Mouse (Mus musculus): ENCODE results near the gene D6Wsu163e.

Gene D6Wsu163e

DNA sequence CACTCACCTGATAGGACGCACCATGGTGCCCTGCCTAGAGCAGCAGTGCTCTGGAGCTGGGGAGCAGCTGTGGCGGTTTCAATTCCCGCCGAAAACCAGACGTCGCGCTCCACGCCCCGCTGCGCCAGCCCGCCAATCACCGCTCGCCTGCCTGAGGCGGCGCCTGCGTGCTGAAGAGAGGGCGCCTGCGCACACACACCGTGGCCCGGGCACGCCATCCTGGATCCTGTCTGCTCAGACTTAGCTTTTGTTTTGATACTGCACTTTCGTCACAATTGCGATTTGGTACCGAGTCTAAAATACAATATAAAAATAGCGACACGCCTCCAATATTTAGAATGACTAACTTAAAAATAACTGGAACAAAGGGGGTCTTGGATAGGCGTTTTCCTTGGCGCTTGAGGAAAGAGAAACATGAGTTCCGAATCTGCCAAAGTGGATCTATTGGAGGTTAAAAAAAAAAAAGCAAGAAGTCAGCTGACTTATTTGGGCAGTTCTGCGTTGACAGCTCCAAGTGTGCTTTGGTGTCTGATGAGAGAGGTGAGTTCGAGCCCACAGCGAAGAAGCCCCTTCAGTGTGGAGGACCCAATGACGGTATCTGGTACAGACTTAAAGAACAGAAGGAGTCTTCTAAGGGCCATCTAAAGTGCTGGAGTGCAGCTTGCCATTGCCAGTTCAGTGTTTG lies at the start of gene D6Wsu163e, which contains the start of gene Rad51ap1:
Gene D6Wsu163e (plus strand): TSS at position 476 of the 685 bp plus-strand sequence.
Gene Rad51ap1 (minus strand): TSS at position 101 of the 685 bp plus-strand sequence.
- peak; percentile 91 to 95 for DNase-seq (ENCODE audit: low spot score in 2 of 2)

DNA sequence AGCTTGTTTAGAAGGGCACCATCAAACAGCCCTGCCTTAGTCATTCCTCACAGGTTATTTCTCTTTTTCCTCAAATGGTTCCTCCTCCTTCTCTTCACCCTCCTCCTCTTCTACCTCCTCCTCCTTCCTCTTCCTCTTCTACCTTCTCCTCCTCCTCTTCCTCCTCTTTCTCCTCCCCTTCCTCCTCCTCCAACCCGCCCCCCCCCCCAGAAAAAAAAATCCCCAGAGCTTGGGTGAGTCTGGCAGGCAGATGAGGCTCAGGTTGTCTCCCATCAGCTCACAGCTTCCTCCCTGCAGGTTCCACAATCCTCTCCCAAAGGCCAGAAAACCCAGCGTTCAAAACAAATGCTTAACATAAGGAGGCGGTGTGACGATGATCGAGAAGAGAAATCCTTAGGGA lies 32.4 kb upstream of the D6Wsu163e start:
- no peak for DNase-seq (ENCODE audit: low spot score in 2 of 2)

DNA sequence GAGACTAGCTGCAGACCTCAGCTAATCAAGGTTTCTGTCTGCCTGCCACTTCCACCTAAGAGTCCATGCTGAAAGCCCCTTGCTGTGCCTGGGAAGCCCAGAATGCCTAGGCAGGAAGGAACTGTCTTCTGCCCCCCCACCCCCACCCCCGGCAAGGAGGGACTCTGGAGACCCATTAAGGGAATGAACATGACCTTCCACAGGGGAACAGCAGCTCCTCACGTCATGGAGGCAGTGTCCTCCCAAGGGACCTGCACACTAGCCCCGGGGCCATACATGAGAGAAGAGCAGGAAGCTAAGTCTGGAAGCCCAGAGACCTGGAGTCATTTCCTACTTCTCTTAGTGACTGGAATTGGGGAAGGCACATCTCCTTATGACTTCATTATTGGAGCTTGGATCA lies 31.9 kb upstream of the D6Wsu163e start:
- no peak for DNase-seq (ENCODE audit: low spot score in 2 of 2)

DNA sequence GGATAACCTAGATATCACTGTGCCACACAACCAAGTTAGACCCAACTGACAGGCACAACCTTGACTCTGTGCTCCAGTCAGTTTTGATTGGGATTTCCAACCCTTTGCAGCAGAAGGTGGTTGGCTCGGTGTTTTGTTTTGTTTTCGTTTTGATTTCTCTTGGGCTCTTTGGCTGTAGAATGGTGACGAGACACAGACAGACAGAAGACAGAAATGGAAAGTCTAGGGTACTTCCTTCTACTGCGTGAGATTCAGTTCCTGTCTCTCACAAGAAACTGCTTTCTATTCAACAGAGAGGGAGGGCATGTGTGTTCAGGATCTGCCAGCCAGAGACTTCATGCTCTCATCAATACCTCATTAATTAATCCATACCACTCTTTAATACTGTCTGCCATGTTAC lies 29.0 kb upstream of the D6Wsu163e start:
- no peak for DNase-seq (ENCODE audit: low spot score in 2 of 2)

DNA sequence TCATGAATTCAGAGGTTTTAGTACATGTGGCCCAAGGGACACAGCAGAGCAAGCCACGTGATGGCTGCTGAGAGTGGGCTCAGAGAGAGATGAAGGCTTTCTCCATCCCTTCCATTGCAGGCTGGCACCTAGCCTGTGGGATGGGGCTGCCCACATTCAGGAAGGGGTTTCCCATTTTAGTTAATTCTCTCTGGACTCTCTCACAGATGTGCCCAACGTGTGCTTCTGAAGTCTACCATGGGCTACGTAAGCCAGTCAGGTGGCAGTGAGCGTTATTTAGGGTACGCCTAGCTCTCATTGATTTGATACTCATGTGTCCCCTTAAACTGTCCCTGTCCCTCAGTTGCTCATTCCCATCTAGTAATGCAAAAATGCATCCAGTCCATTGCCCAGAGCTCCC lies 24.8 kb upstream of the D6Wsu163e start:
- DNase-seq (ENCODE audit: low spot score in 2 of 2) = no peak

DNA sequence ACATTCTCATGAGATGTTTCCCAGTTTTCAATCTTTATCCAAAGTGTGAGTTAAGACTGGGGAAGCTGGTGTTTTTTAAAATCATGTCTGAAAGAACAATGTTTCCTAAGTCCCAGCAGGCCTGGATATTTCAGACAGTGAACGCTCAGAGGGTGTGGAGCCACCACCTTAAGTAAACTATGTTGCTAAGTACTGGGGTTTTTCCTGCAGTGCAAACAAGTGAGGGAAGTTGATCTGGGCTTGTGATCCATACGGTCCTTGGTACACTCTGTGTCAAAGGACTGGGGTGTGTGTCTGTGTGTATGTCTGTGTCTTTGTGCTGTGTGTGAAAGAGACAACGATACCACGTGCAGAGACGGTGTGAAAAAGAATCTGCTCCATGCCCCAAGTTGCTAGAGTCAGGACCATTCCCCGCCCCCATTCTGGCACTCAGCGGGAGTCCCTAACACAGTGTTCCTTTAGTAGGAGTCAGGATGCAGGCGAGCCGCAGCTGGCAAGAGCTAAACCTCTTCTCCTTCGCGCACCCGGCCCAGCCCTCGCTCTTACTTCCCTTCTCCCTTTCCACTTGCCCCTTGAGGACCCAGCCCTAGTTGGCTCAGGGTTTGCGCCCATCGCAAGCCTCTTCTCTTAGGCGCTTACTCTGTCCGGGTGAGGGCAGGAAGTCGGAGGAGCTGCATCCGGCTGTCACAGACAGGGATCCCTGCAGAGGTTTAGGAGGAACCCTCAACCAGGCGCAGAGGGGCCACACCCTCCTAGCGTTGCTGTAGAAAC lies 18.5 kb upstream of the D6Wsu163e start, which contains the start of gene Dyrk4:
Gene Dyrk4 (minus strand): TSS at position 729 of the 771 bp plus-strand sequence.
- DNase-seq (ENCODE audit: low spot score in 2 of 2) = peak; percentile 14 to 17

DNA sequence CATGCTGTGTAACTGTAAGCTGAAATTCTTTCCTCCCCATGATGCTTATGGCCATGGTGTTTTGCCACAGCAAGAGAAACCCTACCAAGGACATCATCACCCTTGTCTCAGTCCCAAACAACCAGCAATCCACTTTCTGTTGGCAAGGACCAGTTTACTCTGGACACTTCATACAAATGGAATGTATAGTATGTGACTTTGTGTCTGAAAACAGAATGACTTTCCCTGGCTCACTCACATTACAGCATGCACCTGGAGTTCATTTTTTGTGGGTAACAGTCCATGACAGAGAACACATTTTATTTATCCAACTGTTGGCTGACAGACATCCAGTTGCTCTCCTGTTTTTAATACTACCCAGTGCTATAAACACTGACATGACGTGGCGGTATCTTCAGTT lies 6.9 kb upstream of the D6Wsu163e start:
- DNase-seq (ENCODE audit: low spot score in 2 of 2) = no peak

DNA sequence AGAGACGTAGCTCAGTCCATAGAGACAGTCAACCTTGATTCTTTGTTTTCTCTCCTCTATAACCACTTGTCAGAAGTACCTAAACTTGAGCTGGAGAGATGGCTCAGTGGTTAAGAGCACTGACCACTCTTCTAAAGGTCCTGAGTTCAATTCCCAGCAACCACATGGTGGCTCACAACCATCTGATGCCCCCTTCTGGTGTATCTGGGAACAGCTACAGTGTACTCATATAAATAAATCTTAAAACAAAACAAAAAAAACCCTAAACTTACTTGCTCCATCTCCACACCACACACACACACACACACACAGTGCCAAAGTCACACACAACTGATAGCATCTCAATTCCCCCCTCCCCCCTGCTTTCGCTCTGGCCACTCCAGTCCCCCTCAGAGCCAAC lies 1.7 kb upstream of the D6Wsu163e start:
- DNase-seq (ENCODE audit: low spot score in 2 of 2) = no peak

DNA sequence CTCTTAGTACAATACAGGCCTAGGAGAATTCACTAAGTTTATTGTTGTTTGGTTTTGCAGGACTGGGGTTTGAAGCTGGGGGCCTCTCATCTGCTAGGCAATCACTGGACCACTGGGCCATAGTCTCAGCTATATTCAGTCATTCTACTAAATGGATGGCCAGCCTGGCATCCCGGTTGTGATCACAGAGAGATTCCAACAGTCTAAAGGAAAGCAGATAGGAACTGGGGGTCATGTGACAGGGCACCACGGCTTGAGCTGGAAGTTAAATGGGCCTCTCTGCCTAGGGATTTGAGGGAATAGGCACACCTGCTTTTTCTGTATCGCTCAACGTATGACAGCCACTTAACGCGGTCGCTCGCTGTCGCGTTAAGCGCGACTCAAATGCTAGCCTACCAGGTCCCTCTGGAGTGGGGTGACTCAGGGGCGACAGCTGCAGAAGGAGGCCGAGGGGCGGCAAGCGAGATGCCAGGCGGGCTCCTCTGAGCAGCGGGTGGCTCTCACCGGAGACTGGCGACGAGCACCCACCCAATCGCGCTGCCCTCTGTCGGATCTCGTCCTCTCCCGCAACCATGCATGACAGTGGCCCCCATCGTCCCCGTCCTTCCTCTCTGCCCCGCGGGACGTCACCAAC lies 792 bp upstream of the D6Wsu163e start:
- no peak for DNase-seq (ENCODE audit: low spot score in 2 of 2)

DNA sequence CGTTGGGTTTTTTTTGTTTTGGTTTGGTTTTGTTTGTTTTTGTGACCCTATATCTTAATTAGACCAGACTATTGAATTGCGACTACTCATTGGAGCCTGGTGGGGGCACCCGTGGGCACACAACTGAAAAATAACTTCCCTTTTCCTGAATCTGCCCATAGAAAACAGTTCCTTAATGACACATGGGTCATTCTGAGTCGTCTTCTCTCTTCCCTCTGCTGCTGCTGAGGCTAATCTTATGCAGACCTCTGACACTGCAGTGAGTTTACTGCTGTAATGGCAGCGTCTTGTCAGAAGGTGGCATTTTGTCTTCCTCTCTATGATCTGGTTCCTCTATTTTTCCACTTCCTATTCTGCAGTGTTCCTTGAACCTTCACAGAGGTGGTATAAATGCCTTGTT lies 689 bp downstream of the D6Wsu163e start:
- no peak for DNase-seq (ENCODE audit: low spot score in 2 of 2)

DNA sequence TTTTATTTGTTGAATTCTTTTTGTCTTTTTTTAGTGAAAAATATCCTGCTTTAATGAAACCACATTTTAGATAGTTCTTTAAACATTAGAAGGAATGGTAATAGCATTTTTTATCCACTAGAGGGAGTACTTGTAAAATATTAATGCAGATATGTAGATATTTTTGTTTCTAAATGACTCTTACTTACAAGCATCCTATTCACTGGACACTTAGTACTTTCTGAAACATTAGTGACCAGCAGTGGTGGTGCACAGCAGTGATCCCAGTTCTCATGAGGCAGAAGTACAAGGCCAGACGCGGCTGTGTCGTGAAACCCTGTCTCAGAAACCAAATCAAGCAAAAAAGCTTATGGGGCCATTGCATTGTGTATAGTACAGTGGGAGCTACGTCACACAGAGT lies 8.6 kb downstream of the D6Wsu163e start:
- DNase-seq (ENCODE audit: low spot score in 2 of 2) = no peak

DNA sequence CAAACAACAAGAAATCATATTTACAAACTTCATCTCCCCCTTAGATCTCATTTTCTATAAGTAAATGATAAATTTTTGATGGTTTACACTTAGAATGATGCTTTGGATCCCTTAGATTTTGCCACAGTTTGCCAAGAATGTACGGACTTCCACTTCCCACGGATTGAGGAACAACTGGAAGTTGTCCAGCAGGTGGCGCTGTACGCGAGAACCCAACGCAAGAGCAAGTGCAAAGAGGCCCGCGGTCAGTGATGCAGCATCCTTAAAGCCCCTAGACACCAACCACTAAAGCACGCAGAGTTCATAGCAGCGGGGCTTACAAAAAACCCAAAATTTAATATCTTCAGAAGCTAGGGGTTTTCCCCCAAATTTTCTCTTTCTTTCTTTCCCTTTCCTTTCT lies 16.0 kb downstream of the D6Wsu163e start:
- DNase-seq (ENCODE audit: low spot score in 2 of 2) = peak; percentile 33 to 77

DNA sequence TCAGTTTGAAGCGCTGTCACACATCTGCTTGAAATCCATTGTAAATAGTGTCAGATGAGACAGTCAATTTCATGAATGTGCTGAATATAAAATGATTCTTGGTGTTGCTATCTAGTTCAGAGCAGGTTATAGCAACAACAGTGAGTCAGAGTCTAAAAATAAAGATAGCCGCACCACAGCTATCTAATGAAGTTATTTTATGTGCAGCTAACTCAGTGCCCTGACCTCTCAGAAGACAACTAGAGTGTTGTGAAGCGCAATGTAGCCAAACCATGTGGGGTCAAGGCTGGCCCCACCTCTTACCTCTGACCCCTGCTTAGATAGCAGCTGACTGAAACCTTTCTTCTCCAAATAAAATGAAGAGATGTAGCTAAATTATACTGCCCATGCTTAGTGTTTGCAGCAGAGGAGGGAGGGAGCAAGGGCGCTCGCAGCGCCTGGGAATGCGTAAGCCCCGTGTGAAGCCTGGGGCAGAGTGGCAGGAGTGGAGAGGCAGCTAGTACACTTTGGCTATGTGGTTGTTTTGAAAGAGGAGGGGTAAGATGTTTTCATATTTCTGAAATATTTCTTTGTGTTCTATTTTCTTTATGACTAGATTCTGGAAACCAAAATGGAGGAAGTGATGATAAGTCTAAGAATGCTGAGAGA lies 21.7 kb downstream of the D6Wsu163e start:
- no peak for DNase-seq (ENCODE audit: low spot score in 2 of 2)

DNA sequence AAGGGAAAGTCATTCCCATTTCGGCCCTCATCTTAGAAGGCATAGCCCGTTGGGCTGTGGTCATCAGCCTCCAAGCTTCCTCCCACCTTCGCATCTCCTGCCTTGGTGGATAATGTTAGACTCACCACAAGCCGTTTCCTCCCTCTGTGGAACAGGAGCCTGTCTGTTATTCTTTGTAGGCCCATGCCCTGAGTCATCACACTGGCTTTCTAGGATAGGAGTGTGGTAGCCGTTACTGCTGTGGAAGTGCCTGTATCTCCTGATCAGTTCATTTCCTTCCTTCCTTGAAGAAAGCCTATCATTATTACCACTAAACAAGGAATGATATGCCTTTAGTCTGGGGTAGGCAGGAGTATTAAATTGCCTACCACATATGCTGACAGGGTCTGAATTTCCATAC lies 22.9 kb downstream of the D6Wsu163e start:
- DNase-seq (ENCODE audit: low spot score in 2 of 2) = no peak

DNA sequence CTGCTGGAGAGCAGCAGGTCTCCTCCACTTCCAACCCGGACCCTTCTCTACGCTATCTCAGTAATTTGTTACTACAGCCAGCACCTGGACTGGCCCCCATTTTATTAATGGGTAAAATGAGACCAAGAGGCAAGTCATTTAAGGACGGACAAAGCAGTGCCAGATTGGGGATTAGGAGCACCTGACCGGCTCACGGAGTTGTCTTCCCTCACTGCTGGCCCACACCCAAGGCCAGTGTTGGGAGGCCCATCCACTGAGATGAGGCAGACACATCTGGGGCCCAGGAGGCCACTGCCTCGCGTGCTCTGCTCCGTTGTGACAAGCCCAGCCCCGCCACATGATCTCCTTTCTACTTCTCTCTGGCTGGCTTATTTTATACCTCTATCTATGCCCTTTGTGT lies 23.7 kb downstream of the D6Wsu163e start:
- DNase-seq (ENCODE audit: low spot score in 2 of 2) = no peak

DNA sequence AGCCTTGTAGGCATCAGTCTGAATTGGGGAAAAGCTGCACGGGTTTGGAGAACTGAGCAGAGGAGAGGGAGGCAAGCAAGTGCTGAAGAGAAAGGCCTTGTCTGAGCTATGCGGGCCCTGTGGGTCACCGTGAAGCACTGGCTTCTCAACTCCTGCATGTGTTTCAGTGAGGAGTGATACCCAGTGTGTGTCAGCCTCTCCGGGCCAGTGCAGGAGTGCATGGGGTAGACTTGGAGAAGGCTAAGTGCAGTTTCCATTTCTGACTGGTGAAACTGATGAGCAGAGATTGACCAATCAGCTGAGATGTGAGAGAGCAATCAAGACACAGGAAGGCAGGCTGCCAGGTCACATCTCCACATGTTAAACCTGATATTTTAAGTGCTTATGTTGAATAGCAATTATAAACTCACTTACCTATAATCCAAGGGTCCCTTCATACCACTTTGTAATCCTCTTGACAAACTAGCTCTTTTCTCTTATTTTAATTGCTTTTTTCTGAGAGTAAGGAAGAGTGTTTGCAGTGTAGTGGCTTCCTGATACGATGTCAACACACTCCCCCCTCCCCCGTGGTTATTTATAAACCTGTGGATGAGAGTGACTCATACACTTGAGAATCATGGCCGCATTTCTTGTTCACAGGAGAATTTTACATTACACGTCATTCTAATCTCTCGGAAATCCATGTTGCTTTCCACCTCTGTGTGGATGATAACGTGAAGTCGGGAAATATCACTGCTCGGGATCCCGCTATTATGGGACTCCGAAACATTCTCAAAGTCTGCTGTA lies 26.7 kb downstream of the D6Wsu163e start:
- no peak for DNase-seq (ENCODE audit: low spot score in 2 of 2)

DNA sequence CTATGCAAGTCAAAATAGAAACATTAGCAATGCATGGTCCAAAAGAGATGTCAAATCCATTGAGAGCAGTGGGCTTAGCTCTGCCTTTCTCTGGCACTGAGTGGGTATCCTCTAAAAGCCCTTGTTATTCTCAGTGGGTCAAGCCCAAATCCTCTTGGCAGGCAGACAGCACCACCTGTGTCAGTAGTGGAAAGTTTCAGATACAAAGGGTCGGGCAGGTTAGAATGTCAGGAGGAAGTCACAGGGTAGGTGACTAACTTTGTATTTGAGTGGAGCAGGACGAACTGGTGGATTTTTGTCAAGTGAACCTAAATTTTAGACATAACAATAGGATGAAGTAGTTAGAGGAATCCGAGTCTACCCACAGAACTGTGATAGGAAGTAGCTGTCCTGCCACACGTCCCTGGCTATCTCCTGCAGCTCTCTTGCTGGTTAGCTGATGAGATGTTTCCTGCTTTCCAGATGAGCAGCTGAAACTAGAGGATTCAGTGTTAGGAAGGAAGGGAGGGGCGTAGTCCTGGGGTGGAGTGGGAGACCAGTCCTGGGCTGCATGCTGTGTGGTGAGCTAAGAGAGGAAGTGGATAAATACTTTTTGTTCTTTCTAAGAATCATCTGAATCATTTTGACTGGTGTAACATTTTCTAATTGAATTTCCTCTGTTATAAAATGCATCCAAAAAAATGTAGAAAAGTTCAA lies 41.9 kb downstream of the D6Wsu163e start:
- DNase-seq (ENCODE audit: low spot score in 2 of 2) = no peak

DNA sequence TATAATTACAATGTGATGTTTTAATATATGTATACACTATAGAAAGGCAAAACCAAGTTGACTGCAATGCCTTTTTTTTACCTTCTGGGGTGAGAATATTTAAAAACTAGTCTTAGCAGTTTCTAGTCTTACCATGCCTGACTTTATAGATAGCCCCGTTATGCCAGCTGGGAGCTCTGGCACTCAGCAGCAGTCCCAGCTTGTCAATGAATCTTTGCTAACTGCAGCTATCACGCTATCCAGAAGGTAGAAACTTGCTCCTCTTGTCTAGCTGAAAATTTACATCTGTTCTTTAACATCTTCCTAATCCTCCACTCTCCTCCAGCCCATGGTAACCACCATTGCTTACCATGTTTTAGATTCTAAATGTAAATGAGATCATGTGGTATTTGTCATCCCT lies 53.9 kb downstream of the D6Wsu163e start:
- DNase-seq (ENCODE audit: low spot score in 2 of 2) = no peak

DNA sequence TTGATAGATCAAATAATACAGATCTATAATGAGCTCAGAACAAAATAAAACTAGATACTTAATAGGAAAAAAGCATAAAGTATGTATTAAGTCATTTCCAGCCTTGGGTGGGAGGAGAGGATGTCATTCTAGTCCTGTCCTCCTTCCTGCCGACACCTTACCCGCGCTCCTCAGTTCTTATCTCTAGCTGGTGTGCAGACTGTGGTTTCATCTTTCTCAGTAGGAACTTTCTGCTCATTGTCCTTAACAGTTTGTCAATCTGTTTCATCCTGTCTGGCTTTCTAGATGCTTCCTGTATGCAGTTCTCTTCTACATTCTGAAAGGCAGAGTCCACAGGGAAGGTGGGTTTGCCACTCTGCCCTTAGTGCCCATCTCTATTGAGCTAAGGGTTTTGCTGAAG lies 55.7 kb downstream of the D6Wsu163e start:
- DNase-seq (ENCODE audit: low spot score in 2 of 2) = no peak

DNA sequence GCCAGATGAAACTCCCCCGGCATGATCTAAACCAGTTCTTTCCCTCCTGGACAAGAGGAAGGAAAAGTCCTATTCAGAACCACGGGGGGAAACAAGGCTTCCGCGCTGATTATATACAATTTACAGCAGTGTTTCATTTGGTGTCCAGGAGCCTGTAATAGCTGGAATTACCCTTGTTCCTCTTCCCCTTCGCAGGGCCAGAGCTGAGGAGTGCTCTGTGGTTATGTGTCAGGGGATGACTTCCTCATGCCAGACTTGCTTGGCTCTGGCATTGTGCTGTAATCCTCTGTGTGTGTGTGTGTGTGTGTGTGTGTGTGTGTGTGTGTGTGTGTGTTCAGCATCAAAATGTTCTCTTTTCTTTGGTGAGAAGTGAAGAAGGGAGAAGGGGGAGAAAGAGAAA lies 56.6 kb downstream of the D6Wsu163e start:
- DNase-seq (ENCODE audit: low spot score in 2 of 2) = no peak

DNA sequence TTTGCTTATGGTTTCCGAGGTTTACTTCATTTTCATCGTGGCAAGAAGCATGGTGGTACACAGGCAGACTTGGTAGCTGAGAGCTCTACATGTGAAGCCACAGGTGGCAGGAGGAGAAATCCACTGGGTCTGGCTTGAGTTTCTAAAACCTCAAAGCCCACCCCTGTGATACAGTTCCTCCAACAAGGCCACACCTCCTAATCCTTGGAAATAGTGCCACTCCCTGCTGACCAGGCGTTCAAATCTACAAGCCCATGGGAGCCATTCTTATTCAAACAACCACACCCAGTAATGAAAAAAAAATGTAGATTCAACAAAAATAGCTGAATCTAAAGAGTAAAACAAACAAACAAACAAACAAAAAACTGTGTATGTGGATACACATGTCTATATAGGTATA lies 65.9 kb downstream of the D6Wsu163e start:
- no peak for DNase-seq (ENCODE audit: low spot score in 2 of 2)
